Mouse (Mus musculus) cerebellum, adult 8-10 months (tissue): ENCODE data around the gene Srd5a1.
A peak's percentile ranks its signal among the peaks of the same experiment; 100 is the strongest.
"Not testable (repeated sequence)": the region's sequence is repeated elsewhere in the genome, so short reads cannot be mapped to it uniquely, and the experiment has no call there.

ENCODE experiments used
- DNase-seq: peaks from one replicate; pipeline ENCODE4 v3.0.0; 2022

Srd5a1 gene

DNA sequence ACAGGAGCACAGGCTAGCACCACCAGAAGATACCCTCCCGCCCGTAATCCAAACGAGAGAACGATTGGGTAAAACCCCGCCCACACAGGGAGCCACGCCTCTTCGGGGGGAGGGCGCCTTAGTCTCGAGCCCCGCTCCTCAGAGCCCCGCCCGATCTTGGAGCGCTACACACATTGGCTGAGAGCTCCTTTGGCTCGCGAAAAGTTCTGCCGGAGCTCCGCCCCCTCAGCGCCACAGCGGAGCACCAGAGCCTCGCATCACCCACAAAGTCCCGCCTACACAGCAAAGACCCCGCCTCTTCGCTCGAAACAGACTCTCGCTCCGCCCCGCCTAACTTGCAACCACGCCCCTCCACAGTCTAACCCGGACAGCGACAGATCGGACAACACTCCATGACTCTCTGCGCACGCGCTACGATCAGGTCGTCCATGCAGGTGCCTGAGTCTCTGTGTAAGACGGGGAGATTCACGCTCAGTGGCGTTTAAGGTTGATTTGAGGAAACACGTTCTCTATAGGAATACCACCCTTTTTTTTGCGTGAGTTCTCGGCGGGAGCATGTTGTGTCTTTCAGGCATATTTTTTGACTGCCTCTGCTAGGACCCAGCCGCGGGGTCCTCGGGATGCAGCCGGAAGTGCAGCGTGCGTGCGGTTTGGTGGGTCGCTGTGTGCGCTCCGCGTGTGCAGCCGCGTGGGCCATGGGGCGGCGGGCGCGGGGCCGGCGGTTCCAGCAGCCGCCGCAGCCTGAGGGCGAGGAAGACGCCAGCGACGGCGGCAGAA, at the start of gene Srd5a1:
Gene Srd5a1, minus strand, starts transcription at position 45 of the 777 bp plus-strand sequence.
- peak; percentile 100 for DNase-seq

GRCm38 (mm10) chr13:69654508-69654907, 43.3 kb upstream of the Srd5a1 start:
- DNase-seq = no peak

DNA sequence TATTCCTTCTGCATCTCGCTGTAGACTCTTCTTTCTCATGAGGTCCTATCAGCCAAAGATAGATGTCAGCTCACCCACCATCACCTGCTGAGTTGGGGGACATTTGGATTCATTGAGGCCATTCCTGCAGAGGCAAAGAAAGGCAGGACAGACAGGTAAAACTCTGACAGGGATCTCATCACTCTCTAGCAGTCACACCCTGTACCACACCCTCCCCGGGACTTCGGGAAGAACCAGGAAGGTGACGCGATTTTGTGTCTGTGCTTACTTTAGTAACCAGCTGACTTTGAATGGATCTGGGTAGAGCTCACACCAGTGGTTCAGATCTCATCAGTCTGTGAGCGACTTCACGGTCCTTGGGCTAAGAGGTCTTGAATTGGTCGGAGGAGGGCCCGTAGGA, 35.2 kb upstream of the Srd5a1 start:
- DNase-seq = no peak

GRCm38 (mm10) chr13:69645694-69646423, 34.6 kb upstream of the Srd5a1 start:
- DNase-seq = no peak

- no peak for DNase-seq
Observed at GRCm38 (mm10) chr13:69644427-69645166, 33.4 kb upstream of the Srd5a1 start.

- no peak for DNase-seq
Observed at GRCm38 (mm10) chr13:69643937-69644336, 32.7 kb upstream of the Srd5a1 start.

DNA sequence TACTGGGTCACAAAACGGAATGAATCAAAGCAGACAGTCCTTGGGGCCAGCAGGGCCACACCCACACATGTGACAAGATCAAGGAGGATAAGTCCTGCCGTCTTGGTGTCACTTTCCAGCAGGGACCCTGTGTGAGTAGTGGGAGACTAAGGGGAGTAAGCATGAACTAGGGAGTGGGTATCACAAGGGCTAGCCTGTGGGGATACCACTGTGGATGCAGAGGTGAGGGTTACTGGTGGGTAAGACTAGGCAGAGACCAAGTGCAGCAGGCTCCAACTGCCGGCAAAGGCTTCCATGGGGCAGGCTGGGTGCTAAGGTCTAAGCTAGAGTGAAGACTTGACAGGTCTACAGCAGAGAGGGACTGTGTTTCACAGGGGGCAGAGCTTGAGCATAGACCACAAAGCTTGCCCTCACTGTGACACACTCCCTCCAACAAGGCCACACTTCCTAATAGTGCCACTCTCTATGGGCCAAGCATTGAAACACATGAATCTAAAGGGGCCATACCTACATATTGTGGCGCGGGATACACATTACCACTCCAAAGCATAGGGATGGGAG, 31.5 kb upstream of the Srd5a1 start:
- DNase-seq = no peak

GRCm38 (mm10) chr13:69641017-69641416, 29.8 kb upstream of the Srd5a1 start:
- DNase-seq = no peak

DNA sequence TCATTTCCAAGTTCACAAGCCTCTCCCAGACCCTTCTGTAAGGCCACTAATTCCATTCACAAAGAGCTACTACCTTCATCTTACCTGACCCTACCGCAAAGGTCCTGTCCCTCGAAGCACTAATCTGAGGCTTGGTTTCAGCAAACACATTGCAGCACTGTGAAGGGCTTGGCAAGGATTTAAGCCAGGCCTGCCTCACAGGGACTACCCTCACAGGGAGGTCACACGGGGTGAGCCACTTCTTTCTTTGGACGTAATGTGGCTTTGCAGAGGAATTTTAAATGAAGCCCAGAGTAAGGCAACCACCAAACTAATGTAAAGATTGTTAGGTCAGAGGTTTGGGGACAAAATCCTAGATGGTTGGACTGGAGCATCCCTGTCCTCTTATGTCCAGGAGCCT, 29.3 kb upstream of the Srd5a1 start:
- DNase-seq = no peak

GRCm38 (mm10) chr13:69640126-69640525, 28.9 kb upstream of the Srd5a1 start:
- no peak for DNase-seq

DNA sequence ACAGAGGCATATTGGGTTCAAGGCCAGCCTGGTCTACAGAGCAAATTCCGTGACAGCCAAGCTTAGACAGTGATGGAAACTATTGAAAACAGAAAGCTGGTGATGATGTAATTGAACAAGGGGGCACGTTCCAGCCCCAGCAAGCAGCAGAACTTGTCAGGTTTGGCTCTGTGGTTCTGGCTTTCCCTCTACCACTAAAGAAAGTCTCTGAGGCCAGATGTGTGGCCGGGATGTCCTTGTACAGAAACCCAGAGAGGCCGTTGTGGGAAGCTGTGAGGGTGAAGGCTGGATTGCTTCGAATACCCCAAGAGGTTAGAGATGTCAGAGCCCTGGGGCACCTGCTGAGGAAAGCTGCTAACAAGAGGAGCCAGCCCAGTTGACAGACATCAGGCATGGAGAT, 28.0 kb upstream of the Srd5a1 start:
- no peak for DNase-seq

DNA sequence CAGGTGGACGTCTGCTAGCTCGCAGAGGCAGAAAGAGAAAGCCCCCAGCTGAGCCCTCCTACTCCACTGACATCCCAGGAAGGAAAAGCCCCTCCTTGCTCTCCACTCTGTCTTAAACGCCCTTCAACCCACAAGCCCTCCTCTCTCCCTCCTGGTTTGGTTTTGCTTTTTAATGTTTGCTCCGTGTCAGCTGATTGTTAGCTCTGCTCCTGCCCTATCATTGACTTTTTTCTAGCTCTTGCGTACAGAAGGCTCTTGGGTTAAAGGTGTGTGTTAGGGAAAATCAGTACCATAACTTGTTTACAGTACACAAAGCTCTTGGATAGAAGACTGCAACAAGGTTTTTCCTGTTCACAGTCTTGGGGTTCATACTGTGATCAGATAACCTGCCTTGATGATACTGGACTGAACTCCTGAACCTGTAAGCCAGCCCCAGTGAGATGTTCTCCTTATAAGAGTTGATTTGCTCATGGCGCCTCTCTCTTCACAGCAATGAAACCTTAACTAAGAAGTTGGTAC, 26.9 kb upstream of the Srd5a1 start:
- DNase-seq = no peak

DNA sequence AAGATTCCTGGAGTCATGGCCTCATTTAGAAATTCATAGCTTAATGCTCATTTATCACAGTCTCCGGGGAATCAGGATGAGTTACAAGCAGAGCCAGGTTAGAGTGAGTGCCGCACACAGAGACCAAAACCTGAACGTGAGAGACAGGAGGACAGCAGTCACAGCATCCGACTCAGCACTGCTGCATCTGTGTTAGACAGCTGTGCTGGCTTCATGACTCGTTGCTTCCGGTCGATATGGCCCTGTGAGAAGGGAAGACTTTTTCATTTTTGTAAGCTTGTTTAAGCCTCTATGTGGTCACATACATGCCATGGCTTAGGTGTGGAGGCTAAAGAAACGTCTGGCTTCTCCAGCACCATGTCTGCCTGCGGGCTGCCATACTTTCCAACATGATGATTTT, 26.4 kb upstream of the Srd5a1 start:
- no peak for DNase-seq

- no peak for DNase-seq
Observed at GRCm38 (mm10) chr13:69636816-69637215, 25.6 kb upstream of the Srd5a1 start.

DNA sequence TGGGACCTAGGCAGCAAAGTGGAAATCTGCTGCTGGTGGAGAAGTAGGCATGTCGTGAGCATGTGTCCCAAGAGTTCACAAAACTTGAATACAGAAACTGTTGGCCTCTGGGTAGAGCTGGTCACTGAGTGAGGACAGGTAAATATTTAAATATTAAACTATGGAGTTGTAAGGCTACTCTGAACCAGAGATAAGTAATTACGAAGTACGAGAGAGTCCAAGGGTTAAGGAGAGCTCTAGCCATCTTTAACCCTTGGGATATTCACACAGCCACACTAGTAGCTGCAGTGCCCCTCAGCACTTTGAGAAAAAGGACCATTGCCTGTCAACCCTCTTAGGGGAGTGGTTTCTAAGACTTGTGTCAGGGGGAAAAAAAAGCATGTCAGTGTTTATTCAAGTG, 25.1 kb upstream of the Srd5a1 start:
- no peak for DNase-seq

GRCm38 (mm10) chr13:69635836-69636235, 24.6 kb upstream of the Srd5a1 start:
- DNase-seq = not testable (repeated sequence)

- DNase-seq = no peak
Observed at GRCm38 (mm10) chr13:69633988-69634387, 22.7 kb upstream of the Srd5a1 start.

DNA sequence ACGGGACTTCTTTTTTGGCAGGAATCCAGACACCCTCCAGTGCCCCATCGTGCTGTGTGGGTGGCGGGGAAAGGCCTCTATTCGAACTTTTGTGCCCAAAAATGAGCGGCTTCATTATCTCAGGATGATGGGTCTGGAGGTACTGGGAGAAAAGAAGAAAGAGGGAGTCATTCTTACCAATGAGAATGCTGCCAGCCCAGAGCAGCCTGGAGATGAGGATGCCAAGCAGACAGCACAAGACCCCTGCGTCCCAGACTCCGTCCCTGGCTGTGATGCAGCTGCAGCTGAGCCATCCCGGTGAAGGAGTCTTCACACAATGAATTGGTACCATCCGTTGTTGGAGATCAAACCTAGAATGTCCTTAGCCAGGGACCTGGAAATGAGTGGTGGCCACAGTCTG, 22.3 kb upstream of the Srd5a1 start:
- DNase-seq = no peak

- no peak for DNase-seq
Observed at GRCm38 (mm10) chr13:69631659-69632058, 20.4 kb upstream of the Srd5a1 start.

- DNase-seq = no peak
Observed at GRCm38 (mm10) chr13:69631111-69631510, 19.9 kb upstream of the Srd5a1 start.

- DNase-seq = no peak
Observed at GRCm38 (mm10) chr13:69630576-69630975, 19.3 kb upstream of the Srd5a1 start.

GRCm38 (mm10) chr13:69627941-69628340, 16.7 kb upstream of the Srd5a1 start:
- no peak for DNase-seq

DNA sequence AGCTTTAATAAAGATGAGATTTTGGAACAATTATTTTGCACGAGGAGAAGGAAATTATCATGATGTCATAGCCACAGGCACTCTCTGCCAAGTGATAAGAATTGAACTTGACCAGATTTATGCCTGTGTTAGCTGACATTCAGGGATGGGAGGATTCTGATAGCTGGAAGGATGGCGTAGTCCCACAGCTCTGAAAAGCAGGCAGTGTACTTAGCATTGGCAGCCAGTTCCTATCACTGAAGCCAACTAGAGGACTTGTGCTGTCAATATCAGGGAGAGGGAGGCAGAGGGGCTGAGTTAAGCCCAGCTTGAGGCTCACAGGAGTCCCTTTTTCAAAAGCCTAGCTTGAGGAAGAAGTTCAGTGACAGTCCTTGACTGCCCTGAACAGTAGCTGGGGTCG, 13.3 kb upstream of the Srd5a1 start:
- DNase-seq = no peak
